Mouse (Mus musculus): ENCODE measurements around the gene Sltm. TPM values are rescaled to one million over a fixed set of nuclear protein-coding genes. Genes with fewer than 3 reads are reported as not detected.

Sltm gene
- total and polyA plus RNA-seq, 3 experiments = 44.0 to 70.0 (median 62.3) TPM

DNA sequence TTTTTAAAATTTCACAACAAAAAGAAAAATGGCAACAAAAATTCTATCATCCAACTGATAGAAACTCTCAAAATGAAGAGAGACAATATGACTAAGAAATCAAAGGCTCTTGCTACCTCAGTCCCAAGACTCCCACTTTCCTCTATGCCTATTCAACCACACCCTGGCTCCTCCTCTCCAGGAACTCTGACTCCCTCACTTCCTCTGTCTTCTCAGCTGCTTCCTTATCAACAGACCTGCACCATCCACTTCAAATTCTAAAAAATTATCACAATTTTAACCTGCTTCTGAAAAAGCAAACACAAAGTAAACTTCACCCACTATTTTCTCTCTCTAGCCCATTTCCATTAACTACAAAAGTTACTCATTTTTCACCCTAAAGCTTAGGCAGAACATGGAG lies 45.6 kb upstream of the Sltm start:
- no peak overlapping the region for H3K9ac ChIP-seq (ENCODE audit: control insufficient read depth, low read depth, low read length, poor library complexity, severe bottlenecking)
- H3K79me2 ChIP-seq (ENCODE audit: control insufficient read depth, insufficient read depth, low read length, poor library complexity) = peaks cover 50% of the 10 kb centered on the region
- H3K4me1 ChIP-seq (ENCODE audit: control insufficient read depth in 1 of 2, insufficient read depth in 2 of 2, low read length in 2 of 2) = peaks cover 13 to 16% of the 10 kb centered on the region in 2 experiments
- peaks cover 9 to 70% of the 10 kb centered on the region in 2 experiments for H3K36me3 ChIP-seq (ENCODE audit: control insufficient read depth in 1 of 2, insufficient read depth in 2 of 2, low read length in 2 of 2)
- H3K27ac ChIP-seq (ENCODE audit: control insufficient read depth, low read depth, low read length) = peak overlapping the region; percentile 31; the same call in 1 of the 2 replicates
- TF ChIP-seq GATA1 (IDR thresholded peaks at IDR 0.05; ENCODE audit: low read depth, low read length) (peak; percentile 66), ETS1 (IDR thresholded peaks at IDR 0.05; ENCODE audit: low read depth, low read length) (peak; percentile 85), RAD21 (IDR thresholded peaks at IDR 0.05; ENCODE audit: low read depth, low read length) (no peak), MYB (IDR thresholded peaks at IDR 0.05; ENCODE audit: low read depth, low read length) (no peak), CTCF (IDR thresholded peaks at IDR 0.05 in 2 of 3, conservative IDR thresholded peaks at IDR 0.05 in 1 of 3; ENCODE audit: control insufficient read depth in 1 of 3, insufficient read depth in 1 of 3, low read depth in 2 of 3, low read length in 3 of 3, poor library complexity in 1 of 3, severe bottlenecking in 1 of 3) (no peak), SIN3A (IDR thresholded peaks at IDR 0.05; ENCODE audit: low read length) (peak; percentile 90), ZNF384 (IDR thresholded peaks at IDR 0.05; ENCODE audit: low read depth, low read length) (no peak), ELF1 (IDR thresholded peaks at IDR 0.05; ENCODE audit: low read depth, low read length) (peak; percentile 52; the same call in 1 of the 2 replicates), EP300 (IDR thresholded peaks at IDR 0.05; ENCODE audit: low read depth in 1 of 2, low read length in 2 of 2) (no peak)
- no peaks in the 10 kb centered on the region for H3K27me3 ChIP-seq (ENCODE audit: control insufficient read depth in 1 of 2, insufficient read depth in 2 of 2, low read length in 2 of 2)
- peak; percentile 66 for DNase-seq (ENCODE audit: low read depth, low spot score)
- no peak overlapping the region for H3K4me3 ChIP-seq (ENCODE audit: control insufficient read depth in 1 of 2, insufficient read depth in 1 of 2, low read depth in 2 of 2, low read length in 2 of 2)
- H3K9me3 ChIP-seq (replicated peaks; ENCODE audit: insufficient read depth, low read length) = no peaks in the 10 kb centered on the region

DNA sequence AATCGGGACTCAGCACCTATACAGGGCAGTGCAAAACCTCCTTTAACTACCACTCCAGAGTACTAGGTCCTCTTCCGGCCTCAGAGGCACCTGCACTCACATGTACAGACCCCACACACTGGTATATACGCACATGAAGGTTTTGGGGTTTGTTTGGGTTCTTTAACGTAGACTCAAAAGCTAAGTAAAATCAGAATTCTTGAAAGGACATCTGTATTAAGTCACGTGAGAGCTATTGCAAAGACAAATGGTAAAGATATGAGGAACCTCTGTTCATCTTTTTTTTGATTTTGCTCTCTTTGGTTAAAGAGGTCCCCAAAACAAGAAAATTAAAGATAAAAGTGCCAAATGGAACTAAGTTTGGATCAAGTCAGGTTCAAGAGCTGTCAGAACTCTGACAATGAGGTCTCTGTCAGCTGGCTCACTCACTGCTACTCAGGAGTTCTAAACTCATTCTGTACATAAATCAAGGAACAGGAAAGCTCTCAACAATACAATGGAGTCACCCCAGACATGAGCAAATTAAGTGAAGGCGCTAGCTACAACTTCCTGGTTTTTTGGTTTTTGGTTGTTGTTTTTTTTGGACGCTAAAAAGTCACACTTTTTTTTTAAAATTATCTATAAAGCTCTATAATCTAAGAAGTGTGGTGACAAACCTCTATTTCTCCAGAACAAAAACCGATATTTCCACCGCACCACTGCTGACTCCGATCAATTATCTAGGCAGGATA lies 40.1 kb upstream of the Sltm start:
- H3K79me2 ChIP-seq (ENCODE audit: control insufficient read depth, insufficient read depth, low read length, poor library complexity) = peaks cover 40% of the 10 kb centered on the region
- peak overlapping the region; percentile 96 for H3K9ac ChIP-seq (ENCODE audit: control insufficient read depth, low read depth, low read length, poor library complexity, severe bottlenecking)
- peak overlapping the region; percentile 90 for H3K4me3 ChIP-seq (ENCODE audit: control insufficient read depth in 1 of 2, insufficient read depth in 1 of 2, low read depth in 2 of 2, low read length in 2 of 2)
- peak; percentile 55 for DNase-seq (ENCODE audit: low read depth, low spot score)
- H3K4me1 ChIP-seq (ENCODE audit: control insufficient read depth in 1 of 2, insufficient read depth in 2 of 2, low read length in 2 of 2) = peaks cover 2 to 10% of the 10 kb centered on the region in 2 experiments; a peak in 3 of 4 replicates
- H3K36me3 ChIP-seq (ENCODE audit: control insufficient read depth in 1 of 2, insufficient read depth in 2 of 2, low read length in 2 of 2) = peaks cover 7 to 40% of the 10 kb centered on the region in 2 experiments
- H3K27ac ChIP-seq (ENCODE audit: control insufficient read depth, low read depth, low read length) = peak overlapping the region; percentile 79
- no peaks in the 10 kb centered on the region for H3K9me3 ChIP-seq (replicated peaks; ENCODE audit: insufficient read depth, low read length)
- no peaks in the 10 kb centered on the region for H3K27me3 ChIP-seq (ENCODE audit: control insufficient read depth in 1 of 2, insufficient read depth in 2 of 2, low read length in 2 of 2)
- TF ChIP-seq ETS1 (IDR thresholded peaks at IDR 0.05; ENCODE audit: low read depth, low read length) (no peak), TAL1 (IDR thresholded peaks at IDR 0.05; ENCODE audit: low read length) (no peak), MXI1 (IDR thresholded peaks at IDR 0.05; ENCODE audit: low read depth, low read length) (no peak), UBTF (IDR thresholded peaks at IDR 0.05; ENCODE audit: borderline replicate concordance, insufficient read depth, low read depth, low read length) (no peak), TBP (IDR thresholded peaks at IDR 0.05; ENCODE audit: low read depth, low read length) (no peak), HCFC1 (IDR thresholded peaks at IDR 0.05; ENCODE audit: low read depth, low read length) (no peak), POLR2A (IDR thresholded peaks at IDR 0.05; ENCODE audit: control insufficient read depth in 1 of 2, insufficient read depth in 1 of 2, low read depth in 1 of 2, low read length in 2 of 2, poor library complexity in 1 of 2) (no peak), CTCF (IDR thresholded peaks at IDR 0.05 in 2 of 3, conservative IDR thresholded peaks at IDR 0.05 in 1 of 3; ENCODE audit: control insufficient read depth in 1 of 3, insufficient read depth in 1 of 3, low read depth in 2 of 3, low read length in 3 of 3, poor library complexity in 1 of 3, severe bottlenecking in 1 of 3) (no peak), POLR2AphosphoS2 (IDR thresholded peaks at IDR 0.05; ENCODE audit: low read length) (no peak), JUND (IDR thresholded peaks at IDR 0.05; ENCODE audit: low read depth, low read length) (no peak), RAD21 (IDR thresholded peaks at IDR 0.05; ENCODE audit: low read depth, low read length) (no peak), MYB (IDR thresholded peaks at IDR 0.05; ENCODE audit: low read depth, low read length) (no peak), MYC (IDR thresholded peaks at IDR 0.05; ENCODE audit: low read depth, low read length) (0 out of 2 replicates have a peak, but pooled peaks have one; percentile 19), ZNF384 (IDR thresholded peaks at IDR 0.05; ENCODE audit: low read depth, low read length) (peak; percentile 74), POLR2AphosphoS5 (IDR thresholded peaks at IDR 0.05; ENCODE audit: borderline replicate concordance, low read depth, low read length) (no peak), SMC3 (IDR thresholded peaks at IDR 0.05; ENCODE audit: low read depth, low read length) (no peak), ZKSCAN1 (IDR thresholded peaks at IDR 0.05; ENCODE audit: low read depth, low read length) (no peak), NRF1 (IDR thresholded peaks at IDR 0.05; ENCODE audit: insufficient read depth, low read depth, low read length, poor library complexity, severe bottlenecking) (no peak), ZMIZ1 (IDR thresholded peaks at IDR 0.05; ENCODE audit: low read depth, low read length) (no peak), E2F4 (IDR thresholded peaks at IDR 0.05; ENCODE audit: borderline replicate concordance, low read depth, low read length) (no peak), BHLHE40 (IDR thresholded peaks at IDR 0.05; ENCODE audit: borderline replicate concordance, low read depth, low read length) (0 out of 2 replicates have a peak, but pooled peaks have one; percentile 33), TCF12 (IDR thresholded peaks at IDR 0.05; ENCODE audit: low read depth, low read length) (no peak), MEF2A (IDR thresholded peaks at IDR 0.05; ENCODE audit: extremely low read depth, insufficient replicate concordance, low read depth, low read length, poor library complexity, severe bottlenecking) (no peak), ZC3H11A (IDR thresholded peaks at IDR 0.05; ENCODE audit: low read depth, low read length) (no peak), GATA1 (IDR thresholded peaks at IDR 0.05; ENCODE audit: low read depth, low read length) (0 out of 2 replicates have a peak, but pooled peaks have one; percentile 9)
